In the genomic region with DNA sequence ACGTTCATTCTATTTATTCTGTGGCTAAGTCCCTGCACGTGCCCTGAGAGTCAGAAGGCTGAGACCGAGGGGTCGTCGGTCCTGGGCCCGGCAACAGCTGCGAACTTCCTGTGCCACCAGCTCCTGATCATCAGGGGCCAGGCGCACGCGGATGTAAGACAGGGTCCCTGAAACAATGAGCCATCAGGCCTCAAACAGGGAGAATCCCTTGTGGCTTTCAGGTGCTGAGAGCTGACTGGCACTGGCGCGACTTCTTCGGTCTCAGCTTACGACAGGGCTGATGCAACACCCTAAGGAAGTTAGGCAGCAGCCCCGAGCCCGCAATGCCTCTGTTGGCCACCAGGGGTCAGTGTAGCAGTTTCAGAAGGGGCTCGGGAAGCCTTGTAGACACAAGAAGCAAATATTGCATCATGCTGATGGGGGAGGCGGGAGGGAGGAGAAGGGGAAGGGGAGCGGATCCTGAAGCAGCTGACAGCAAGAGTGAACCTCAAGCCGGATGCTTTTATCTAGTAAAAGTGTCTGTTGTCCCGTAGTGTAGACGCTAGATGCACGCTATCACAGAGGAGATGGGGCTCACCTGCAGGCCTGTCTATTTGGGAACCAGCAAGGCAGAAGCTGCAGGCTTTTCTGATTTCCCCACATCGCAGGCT, we compare ENCODE assay signal across 8 mouse cellular contexts. TPM values are rescaled to one million over a fixed set of nuclear protein-coding genes. Genes with fewer than 3 reads are reported as not detected.
DNase-seq lines count a peak whose midpoint lies in the region; ATAC-seq and TF ChIP-seq lines count a peak whose summit lies in the region.

No protein-coding gene starts in this region.

- H3K4me1 ChIP-seq in MEL (ENCODE audit: control insufficient read depth in 1 of 2, insufficient read depth in 2 of 2, low read length in 2 of 2) = peaks cover 13 to 51% of the 10 kb centered on the region in 2 experiments
- peaks cover 3% of the 10 kb centered on the region; the same call in 1 of the 2 replicates for H3K4me1 ChIP-seq in cerebellum, adult 2 months (ENCODE audit: control insufficient read depth, insufficient read depth, low read length)
- peaks cover 20% of the 10 kb centered on the region for H3K4me1 ChIP-seq in hindbrain, embryonic 10.5 days (replicated peaks)
- H3K4me1 ChIP-seq in lung, postnatal 0 days (ENCODE audit: insufficient read depth, low read depth, low read length) = peaks cover 5% of the 10 kb centered on the region; the same call in 1 of the 2 replicates

- peak overlapping the region; percentile 46 for H3K4me2 ChIP-seq in lung, postnatal 0 days (replicated peaks; ENCODE audit: low read depth, low read length)

- WGBS in cerebellum, adult 2 months = 6% methylated on average over 24 of the region's 24 CpGs
- 7% methylated on average over 24 of the region's 24 CpGs for WGBS in hindbrain, embryonic 10.5 days
- WGBS in lung, postnatal 0 days = 1% methylated on average over 24 of the region's 24 CpGs

- peak overlapping the region; percentile 95 for H3K9ac ChIP-seq in MEL (ENCODE audit: control insufficient read depth, low read depth, low read length, poor library complexity, severe bottlenecking)
- no peak overlapping the region for H3K9ac ChIP-seq in lung, postnatal 0 days (replicated peaks; ENCODE audit: low read depth)

- TF ChIP-seq RAD21 in MEL (IDR thresholded peaks at IDR 0.05; ENCODE audit: low read depth, low read length) = peak; percentile 69

- peak in 2 of 3 experiments; percentile 96 to 98 for TF ChIP-seq CTCF in MEL (IDR thresholded peaks at IDR 0.05 in 2 of 3, conservative IDR thresholded peaks at IDR 0.05 in 1 of 3; ENCODE audit: control insufficient read depth in 1 of 3, insufficient read depth in 1 of 3, low read depth in 2 of 3, low read length in 3 of 3, poor library complexity in 1 of 3, severe bottlenecking in 1 of 3)
- peak; percentile 97 for TF ChIP-seq CTCF in cerebellum, adult 2 months (IDR thresholded peaks at IDR 0.05; ENCODE audit: borderline replicate concordance, insufficient read depth, low read depth, low read length)
- peak; percentile 100 for TF ChIP-seq CTCF in lung, postnatal 0 days (IDR thresholded peaks at IDR 0.05)

- peak; percentile 99 for DNase-seq in MEL (ENCODE audit: low read depth, low spot score)
- DNase-seq in cerebellum, adult 2 months = peak; percentile 93 to 99
- peak; percentile 96 for DNase-seq in forelimb bud, embryonic 11.5 days (ENCODE audit: low read depth, low spot score)
- DNase-seq in hindbrain, embryonic 10.5 days (ENCODE audit: low spot score) = peak; percentile 99
- DNase-seq in layer of hippocampus, adult 9-11 months = peak; percentile 94
- DNase-seq in lung, postnatal 0 days (ENCODE audit: low spot score) = peak; percentile 96
- peak; percentile 99 for DNase-seq in ovary, postnatal 14 days (ENCODE audit: low spot score)
- peak; percentile 98 for DNase-seq in thymus, postnatal 14 days

- H3K79me2 ChIP-seq in MEL (ENCODE audit: control insufficient read depth, insufficient read depth, low read length, poor library complexity) = peaks cover 4% of the 10 kb centered on the region; the same call in 1 of the 2 replicates

- TF ChIP-seq POLR2A in MEL (IDR thresholded peaks at IDR 0.05; ENCODE audit: control insufficient read depth in 1 of 2, insufficient read depth in 1 of 2, low read depth in 1 of 2, low read length in 2 of 2, poor library complexity in 1 of 2) = peak; percentile 31 to 87
- TF ChIP-seq POLR2A in cerebellum, adult 2 months (IDR thresholded peaks at IDR 0.05; ENCODE audit: borderline replicate concordance, insufficient read depth, low read length) = no peak

- peak; percentile 90 for ATAC-seq in lung, postnatal 0 days

- H3K4me3 ChIP-seq in MEL (ENCODE audit: control insufficient read depth in 1 of 2, insufficient read depth in 1 of 2, low read depth in 2 of 2, low read length in 2 of 2) = peak overlapping the region; percentile 52 to 55
- H3K4me3 ChIP-seq in cerebellum, adult 2 months (replicated peaks; ENCODE audit: insufficient read depth, low read depth, low read length) = peak overlapping the region; percentile 19
- H3K4me3 ChIP-seq in hindbrain, embryonic 10.5 days = peak overlapping the region; percentile 41
- H3K4me3 ChIP-seq in lung, postnatal 0 days (ENCODE audit: low read depth, low read length) = no peak overlapping the region

- peak overlapping the region; percentile 99 for H3K27ac ChIP-seq in MEL (ENCODE audit: control insufficient read depth, low read depth, low read length)
- H3K27ac ChIP-seq in cerebellum, adult 2 months (ENCODE audit: insufficient read depth, low read length) = no peak overlapping the region
- peak overlapping the region; percentile 80 for H3K27ac ChIP-seq in hindbrain, embryonic 10.5 days
- no peak overlapping the region for H3K27ac ChIP-seq in lung, postnatal 0 days (ENCODE audit: low read length)

- H3K9me3 ChIP-seq in MEL (replicated peaks; ENCODE audit: insufficient read depth, low read length) = no peaks in the 10 kb centered on the region
- H3K9me3 ChIP-seq in hindbrain, embryonic 10.5 days = no peaks in the 10 kb centered on the region
- no peaks in the 10 kb centered on the region for H3K9me3 ChIP-seq in lung, postnatal 0 days (ENCODE audit: low read length)

- no peaks in the 10 kb centered on the region for H3K27me3 ChIP-seq in MEL (ENCODE audit: control insufficient read depth in 1 of 2, insufficient read depth in 2 of 2, low read length in 2 of 2)
- H3K27me3 ChIP-seq in cerebellum, adult 2 months (ENCODE audit: control insufficient read depth, insufficient read depth, low read length) = no peaks in the 10 kb centered on the region
- H3K27me3 ChIP-seq in hindbrain, embryonic 10.5 days (ENCODE audit: insufficient read depth, poor library complexity, severe bottlenecking) = peaks cover 8% of the 10 kb centered on the region; the same call in 1 of the 2 replicates
- no peaks in the 10 kb centered on the region for H3K27me3 ChIP-seq in lung, postnatal 0 days (replicated peaks; ENCODE audit: insufficient read depth, low read length)

- H3K36me3 ChIP-seq in MEL (ENCODE audit: control insufficient read depth in 1 of 2, insufficient read depth in 2 of 2, low read length in 2 of 2) = peaks cover 0 to 39% of the 10 kb centered on the region in 2 experiments; a peak in 2 of 4 replicates
- H3K36me3 ChIP-seq in hindbrain, embryonic 10.5 days = peaks cover 3% of the 10 kb centered on the region; the same call in 1 of the 2 replicates
- no peaks in the 10 kb centered on the region for H3K36me3 ChIP-seq in lung, postnatal 0 days (ENCODE audit: insufficient read depth, low read length)

- TF ChIP-seq EP300 in MEL (IDR thresholded peaks at IDR 0.05; ENCODE audit: low read depth in 1 of 2, low read length in 2 of 2) = peak; percentile 71 to 95
- no peak for TF ChIP-seq EP300 in lung, postnatal 0 days (IDR thresholded peaks at IDR 0.05)

TF ChIP-seq in MEL, 35 proteins besides CTCF, POLR2A, EP300 and RAD21 (continues in another document):
- TF ChIP-seq RCOR1 (IDR thresholded peaks at IDR 0.05; ENCODE audit: low read depth, low read length) = peak; percentile 72
- TF ChIP-seq SMC3 (IDR thresholded peaks at IDR 0.05; ENCODE audit: low read depth, low read length) = peak; percentile 92
- TF ChIP-seq ZNF384 (IDR thresholded peaks at IDR 0.05; ENCODE audit: low read depth, low read length) = peak; percentile 63; the same call in 1 of the 2 replicates
- peak; percentile 83 for TF ChIP-seq TBP (IDR thresholded peaks at IDR 0.05; ENCODE audit: low read depth, low read length)
- peak; percentile 58 for TF ChIP-seq TAL1 (IDR thresholded peaks at IDR 0.05; ENCODE audit: low read length)
- peak; percentile 93 for TF ChIP-seq MYC (IDR thresholded peaks at IDR 0.05; ENCODE audit: low read depth, low read length)
- peak; percentile 48; the same call in 1 of the 2 replicates for TF ChIP-seq CHD2 (IDR thresholded peaks at IDR 0.05; ENCODE audit: low read length)
- TF ChIP-seq MXI1 (IDR thresholded peaks at IDR 0.05; ENCODE audit: low read depth, low read length) = peak; percentile 89
- TF ChIP-seq MAX (IDR thresholded peaks at IDR 0.05; ENCODE audit: low read length) = peak; percentile 85; the same call in 1 of the 2 replicates
- no peak for TF ChIP-seq POLR2AphosphoS5 (IDR thresholded peaks at IDR 0.05; ENCODE audit: borderline replicate concordance, low read depth, low read length)
- peak; percentile 65; the same call in 1 of the 2 replicates for TF ChIP-seq ELF1 (IDR thresholded peaks at IDR 0.05; ENCODE audit: low read depth, low read length)
- peak; percentile 86; the same call in 1 of the 2 replicates for TF ChIP-seq ZMIZ1 (IDR thresholded peaks at IDR 0.05; ENCODE audit: low read depth, low read length)
- TF ChIP-seq GATA1 (IDR thresholded peaks at IDR 0.05; ENCODE audit: low read depth, low read length) = peak; percentile 82
- TF ChIP-seq MAZ (IDR thresholded peaks at IDR 0.05; ENCODE audit: low read depth, low read length) = peak; percentile 99
- no peak for TF ChIP-seq NRF1 (IDR thresholded peaks at IDR 0.05; ENCODE audit: insufficient read depth, low read depth, low read length, poor library complexity, severe bottlenecking)
- TF ChIP-seq USF2 (IDR thresholded peaks at IDR 0.05; ENCODE audit: borderline replicate concordance in 1 of 2, insufficient read depth in 1 of 2, low read depth in 1 of 2, low read length in 2 of 2) = no peak
- no peak for TF ChIP-seq MAFK (IDR thresholded peaks at IDR 0.05; ENCODE audit: borderline replicate concordance, low read depth, low read length)
- no peak for TF ChIP-seq UBTF (IDR thresholded peaks at IDR 0.05; ENCODE audit: borderline replicate concordance, insufficient read depth, low read depth, low read length)
- peak; percentile 99 for TF ChIP-seq ETS1 (IDR thresholded peaks at IDR 0.05; ENCODE audit: low read depth, low read length)
- TF ChIP-seq CHD1 (IDR thresholded peaks at IDR 0.05; ENCODE audit: low read depth, low read length) = no peak; the same call in 1 of the 2 replicates

RNA-seq across cellular contexts. Expression of gene Klhdc4, which starts 21.6 kb away (rescaled TPM):
- 49.8 and 53.7 TPM in 2 replicates for total RNA-seq in MEL (2012; rRNA removed)
- 10 to 100 TPM in 1 of 2 experiments, not detected in 1; 65.2 TPM for polyA plus RNA-seq in MEL (2012; ENCODE audit: insufficient read depth in 1 of 2, insufficient read length in 2 of 2, low read depth in 1 of 2, low replicate concordance in 2 of 2, missing spikeins in 1 of 2)
- 43.6 and 47.1 TPM in 2 replicates for polyA plus RNA-seq in cerebellum, adult 2 months (2012; rRNA removed)
- polyA plus RNA-seq in hindbrain, embryonic 10.5 days (2016; fragmentation: Nextera tagmentation; extraction: Ambion mirVana) = 60.6 and 66.1 TPM in 2 replicates
- 22.9 and 28.4 TPM in 2 replicates for polyA plus RNA-seq in lung, postnatal 0 days (2015; fragmentation: Nextera tagmentation; extraction: Ambion mirVana)

RNA-seq across cellular contexts. Expression of gene Slc7a5, which starts 56.5 kb away (rescaled TPM):
- 108 and 164 TPM in 2 replicates for total RNA-seq in MEL (2012; rRNA removed)
- 100 to 1,000 TPM in 1 of 2 experiments, 10 to 100 TPM in 1; 55.0 to 263 TPM for polyA plus RNA-seq in MEL (2012; ENCODE audit: insufficient read depth in 1 of 2, insufficient read length in 2 of 2, low read depth in 1 of 2, low replicate concordance in 2 of 2, missing spikeins in 1 of 2)
- 70.7 and 78.0 TPM in 2 replicates for polyA plus RNA-seq in cerebellum, adult 2 months (2012; rRNA removed)
- 27.2 and 27.6 TPM in 2 replicates for polyA plus RNA-seq in hindbrain, embryonic 10.5 days (2016; fragmentation: Nextera tagmentation; extraction: Ambion mirVana)
- polyA plus RNA-seq in lung, postnatal 0 days (2015; fragmentation: Nextera tagmentation; extraction: Ambion mirVana) = 4.3 and 7.5 TPM in 2 replicates

Comparison
In these comparisons a context has a peak if more than half of its experiments do, and no peak if none do; other contexts are left out.
1. H3K27ac ChIP-seq: peak in MEL (single experiment) and hindbrain, embryonic 10.5 days (single experiment); none in cerebellum, adult 2 months (single experiment) and lung, postnatal 0 days (single experiment).
2. Peak in every context shown above with its lines, with median percentiles within 50 percentile points of each other: DNase-seq and CTCF ChIP-seq.